Mouse (Mus musculus) lung, adult 18-20 months (tissue): ENCODE measurements around the gene Znrf2.
A peak's percentile ranks its signal among the peaks of the same experiment; 100 is the strongest.
"Not testable (repeated sequence)": the region's sequence is repeated elsewhere in the genome, so short reads cannot be mapped to it uniquely, and the experiment has no call there.

Source experiments
- DNase-seq, 2 experiments: peaks; one replicate each; pipeline ENCODE4 v3.0.0; 2022; ENCODE audit warnings: mixed read lengths in 2 of 2

The Znrf2 gene

GRCm38 (mm10) chr6:54809531-54810313, 7.0 kb upstream of the Znrf2 start:
- peak; percentile 45 to 54 for DNase-seq

GRCm38 (mm10) chr6:54810314-54810646, 6.4 kb upstream of the Znrf2 start:
- DNase-seq = no peak

GRCm38 (mm10) chr6:54811546-54812250, 5.0 kb upstream of the Znrf2 start:
- peak; percentile 77 to 79 for DNase-seq

- DNase-seq = peak; percentile 47 to 60
Measured at GRCm38 (mm10) chr6:54812276-54812675, 4.4 kb upstream of the Znrf2 start.

GRCm38 (mm10) chr6:54815428-54816130, 1.1 kb upstream of the Znrf2 start:
- no peak for DNase-seq

- peak; percentile 77 to 81 for DNase-seq
Measured at GRCm38 (mm10) chr6:54817266-54817767, 601 bp downstream of the Znrf2 start.

GRCm38 (mm10) chr6:54818389-54818788, 1.7 kb downstream of the Znrf2 start:
- DNase-seq = no peak

- no peak for DNase-seq
Measured at GRCm38 (mm10) chr6:54819272-54819671, 2.6 kb downstream of the Znrf2 start.

GRCm38 (mm10) chr6:54819746-54820145, 3.0 kb downstream of the Znrf2 start:
- DNase-seq = no peak

GRCm38 (mm10) chr6:54822348-54822747, 5.6 kb downstream of the Znrf2 start:
- DNase-seq = no peak

GRCm38 (mm10) chr6:54824561-54824960, 7.8 kb downstream of the Znrf2 start:
- not testable (repeated sequence) for DNase-seq

- no peak for DNase-seq
Measured at GRCm38 (mm10) chr6:54827481-54827880, 10.8 kb downstream of the Znrf2 start.

- DNase-seq = no peak
Measured at GRCm38 (mm10) chr6:54828274-54828673, 11.6 kb downstream of the Znrf2 start.

- no peak for DNase-seq
Measured at GRCm38 (mm10) chr6:54830048-54830772, 13.5 kb downstream of the Znrf2 start.

GRCm38 (mm10) chr6:54831069-54831720, 14.5 kb downstream of the Znrf2 start:
- DNase-seq = no peak

- no peak for DNase-seq
Measured at GRCm38 (mm10) chr6:54833427-54833826, 16.7 kb downstream of the Znrf2 start.

GRCm38 (mm10) chr6:54836666-54837065, 19.9 kb downstream of the Znrf2 start:
- no peak for DNase-seq

GRCm38 (mm10) chr6:54841399-54841798, 24.7 kb downstream of the Znrf2 start:
- DNase-seq = no peak

- no peak for DNase-seq
Measured at GRCm38 (mm10) chr6:54842041-54842440, 25.3 kb downstream of the Znrf2 start.

- DNase-seq = no peak
Measured at GRCm38 (mm10) chr6:54848546-54848945, 31.8 kb downstream of the Znrf2 start.

- DNase-seq = no peak
Measured at GRCm38 (mm10) chr6:54849179-54850156, 32.8 kb downstream of the Znrf2 start.
